Mouse (Mus musculus) CH12.LX (cell line): ENCODE data around the gene Tbc1d2b. TPM values are rescaled to one million over a fixed set of nuclear protein-coding genes. Genes with fewer than 3 reads are reported as not detected.

Source experiments
- DNase-seq: peaks from one replicate; pipeline ENCODE4 v3.0.0-alpha.2; 2013; ENCODE audit errors: extremely low read depth
- H3K27ac ChIP-seq: 2 replicates; pipeline ENCODE4 v1.5.1; 2012; ENCODE audit warnings: low read depth, mild to moderate bottlenecking, control low read depth, moderate library complexity; ENCODE audit not compliant: insufficient read depth
- H3K27me3 ChIP-seq: replicated peaks from 2 replicates; pipeline ENCODE3; 2012; ENCODE audit warnings: inconsistent platforms
- H3K36me3 ChIP-seq, 2 experiments: replicated peaks in 1 of 2; 2 replicates each; pipeline versions ENCODE3 to v1.6.1; 2012; ENCODE audit warnings: inconsistent platforms in 1 of 2, low read length in 1 of 2, mild to moderate bottlenecking in 1 of 2, mixed read lengths in 1 of 2, moderate library complexity in 1 of 2; ENCODE audit not compliant: control insufficient read depth in 1 of 2, insufficient read depth in 1 of 2
- H3K4me1 ChIP-seq, 2 experiments: 2 replicates each; pipeline ENCODE4 v1.6.1; 2012; ENCODE audit warnings: inconsistent platforms in 1 of 2, moderate library complexity in 1 of 2; ENCODE audit not compliant: insufficient read depth in 2 of 2, control insufficient read depth in 1 of 2
- H3K4me2 ChIP-seq: 2 replicates; pipeline ENCODE4 v1.6.1; 2012; ENCODE audit warnings: low read depth, mild to moderate bottlenecking, control low read depth; ENCODE audit not compliant: poor library complexity, insufficient read depth, severe bottlenecking
- H3K4me3 ChIP-seq, 3 experiments: fragments of 150-350 bp in 1 of 3; sonication (generic) in 1 of 3; replicated peaks in 1 of 3; 2 replicates each; pipeline versions ENCODE3 to v1.5.1; 2011 to 2012; ENCODE audit warnings: low read depth in 2 of 3, low read length in 2 of 3, mild to moderate bottlenecking in 2 of 3, moderate library complexity in 2 of 3, control low read depth in 1 of 3, improper control_type of control experiment in 1 of 3, inconsistent platforms in 1 of 3, mixed read lengths in 1 of 3; ENCODE audit not compliant: poor library complexity in 1 of 3
- H3K79me2 ChIP-seq: replicated peaks from 2 replicates; pipeline ENCODE4 v1.6.1; 2012; ENCODE audit warnings: mild to moderate bottlenecking, moderate library complexity; ENCODE audit not compliant: control insufficient read depth, poor library complexity, insufficient read depth, severe bottlenecking; ENCODE audit errors: extremely low read depth
- H3K9ac ChIP-seq: 2 replicates; pipeline ENCODE4 v1.6.1; 2012; ENCODE audit warnings: low read depth, mild to moderate bottlenecking, control low read depth, moderate library complexity; ENCODE audit not compliant: insufficient read depth
- H3K9me3 ChIP-seq: replicated peaks from 2 replicates; pipeline ENCODE3; 2012; ENCODE audit warnings: low read length, inconsistent platforms, mixed read lengths
- BHLHE40 ChIP-seq: IDR thresholded peaks from 2 replicates; pipeline ENCODE4 v1.6.1; 2011; ENCODE audit warnings: mild to moderate bottlenecking, low read depth, low read length, improper control_type of control experiment
- E2F4 ChIP-seq: IDR thresholded peaks from 2 replicates; pipeline ENCODE4 v1.6.1; 2011; ENCODE audit warnings: low read depth, low read length, improper control_type of control experiment; ENCODE audit not compliant: insufficient replicate concordance
- EP300 ChIP-seq: IDR thresholded peaks from 2 replicates; pipeline ENCODE4 v1.6.1; 2011; ENCODE audit warnings: low read length, improper control_type of control experiment
- ETS1 ChIP-seq: conservative IDR thresholded peaks from 2 replicates; pipeline ENCODE4 v1.6.1; 2012; ENCODE audit warnings: low read depth, mild to moderate bottlenecking, inconsistent platforms, low read length, improper control_type of control experiment, moderate library complexity
- GABPA ChIP-seq: IDR thresholded peaks from 2 replicates; pipeline ENCODE4 v1.6.1; 2012; ENCODE audit warnings: low read depth, low read length, improper control_type of control experiment, inconsistent platforms; ENCODE audit not compliant: insufficient replicate concordance
- HCFC1 ChIP-seq: IDR thresholded peaks from 2 replicates; pipeline ENCODE4 v1.6.1; 2012; ENCODE audit warnings: low read depth, mild to moderate bottlenecking, inconsistent platforms, low read length, improper control_type of control experiment
- IRF4 ChIP-seq: IDR thresholded peaks from 2 replicates; pipeline ENCODE4 v1.6.1; 2014; ENCODE audit warnings: low read depth, mild to moderate bottlenecking, inconsistent platforms, low read length, improper control_type of control experiment
- JUND ChIP-seq: conservative IDR thresholded peaks from 2 replicates; pipeline ENCODE4 v1.6.1; 2011; ENCODE audit warnings: low read depth, low read length, improper control_type of control experiment
- KAT2A ChIP-seq: IDR thresholded peaks from 2 replicates; pipeline ENCODE4 v1.6.1; 2012; ENCODE audit warnings: low read length, improper control_type of control experiment, inconsistent platforms; ENCODE audit not compliant: insufficient replicate concordance
- MAFK ChIP-seq: IDR thresholded peaks from 2 replicates; pipeline ENCODE4 v1.6.1; 2011; ENCODE audit warnings: low read length, improper control_type of control experiment; ENCODE audit not compliant: insufficient replicate concordance
- MAZ ChIP-seq: IDR thresholded peaks from 2 replicates; pipeline ENCODE4 v1.6.1; 2012; ENCODE audit warnings: low read depth, mild to moderate bottlenecking, inconsistent platforms, low read length, improper control_type of control experiment, moderate library complexity
- MXI1 ChIP-seq: IDR thresholded peaks from 2 replicates; pipeline ENCODE4 v1.6.1; 2011; ENCODE audit warnings: mild to moderate bottlenecking, low read depth, low read length, improper control_type of control experiment
- MYC ChIP-seq: IDR thresholded peaks from 2 replicates; pipeline ENCODE4 v1.6.1; 2011; ENCODE audit warnings: low read depth, mild to moderate bottlenecking, improper control_type of control experiment, low read length
- NELFE ChIP-seq: IDR thresholded peaks from 2 replicates; pipeline ENCODE4 v1.6.1; 2011; ENCODE audit warnings: low read depth, low read length, improper control_type of control experiment
- PAX5 ChIP-seq: IDR thresholded peaks from 2 replicates; pipeline ENCODE4 v1.6.1; 2012; ENCODE audit warnings: low read length, inconsistent platforms, mixed read lengths
- POLR2A ChIP-seq: IDR thresholded peaks from 2 replicates; pipeline ENCODE4 v1.6.1; 2011; ENCODE audit warnings: low read depth, mild to moderate bottlenecking, improper control_type of control experiment, low read length
- POLR2AphosphoS2 ChIP-seq: IDR thresholded peaks from 2 replicates; pipeline ENCODE4 v1.6.1; 2011; ENCODE audit warnings: low read depth, low read length, improper control_type of control experiment
- SIN3A ChIP-seq: IDR thresholded peaks from 2 replicates; pipeline ENCODE4 v1.6.1; 2012; ENCODE audit warnings: low read length, improper control_type of control experiment, inconsistent platforms
- SMC3 ChIP-seq: IDR thresholded peaks from 2 replicates; pipeline ENCODE4 v1.6.1; 2011; ENCODE audit warnings: low read depth, low read length, improper control_type of control experiment
- TBP ChIP-seq: conservative IDR thresholded peaks from 2 replicates; pipeline ENCODE4 v1.6.1; 2011; ENCODE audit warnings: low read depth, low read length, improper control_type of control experiment
- TCF12 ChIP-seq: IDR thresholded peaks from 2 replicates; pipeline ENCODE4 v1.6.1; 2014; ENCODE audit warnings: low read depth, mild to moderate bottlenecking, inconsistent platforms, low read length, improper control_type of control experiment
- USF1 ChIP-seq: IDR thresholded peaks from 2 replicates; pipeline ENCODE4 v1.6.1; 2014; ENCODE audit warnings: low read depth, mild to moderate bottlenecking, inconsistent platforms, low read length, improper control_type of control experiment
- ZC3H11A ChIP-seq: IDR thresholded peaks from 2 replicates; pipeline ENCODE4 v1.6.1; 2012; ENCODE audit warnings: low read depth, mild to moderate bottlenecking, inconsistent platforms, low read length, improper control_type of control experiment
- ZMIZ1 ChIP-seq: IDR thresholded peaks from 2 replicates; pipeline ENCODE4 v1.6.1; 2012; ENCODE audit warnings: low read depth, mild to moderate bottlenecking, inconsistent platforms, low read length, improper control_type of control experiment
- dilution Hi-C: fragments of 300-500 bp; cut with MboI; formaldehyde crosslinking; loops from 2 replicates; pipeline ENCODE4 v1.14.3; 2020; ENCODE audit warnings: low sequenced_read_pairs; ENCODE audit not compliant: extremely low pct_unique_long_range_greater_than_20kb, extremely low pct_ligation_motif_present
- in situ Hi-C: fragments of 300-500 bp; cut with MboI; formaldehyde crosslinking; loops from 3 replicates; pipeline ENCODE4 v1.14.3; 2019; ENCODE audit warnings: low sequenced_read_pairs, low pct_ligation_motif_present, low pct_unique_long_range_greater_than_20kb, mixed read lengths
- polyA plus RNA-seq: library from polyadenylated mRNA; unstranded; fragments of >175 nt; gene quantifications from 2 replicates; pipeline ENCODE4 v1.2.1, GENCODE M21; 2012; ENCODE audit warnings: low read depth; ENCODE audit not compliant: insufficient read length
- total RNA-seq, 2 experiments: library from RNA; depleted of rRNA; stranded (reverse); fragments of 300-350 nt in 1 of 2; fragments of >200 nt in 1 of 2; gene quantifications; 2 replicates each; pipeline ENCODE4 v1.2.3; 2012 to 2014

The Tbc1d2b gene
- total and polyA plus RNA-seq, 3 experiments: 0.60 to 1.3 (median 0.76) TPM

- Histone ChIP-seq H3K9me3 (no peaks in the 10 kb centered on the region), H3K36me3 (no peaks in the 10 kb centered on the region), H3K27ac (no peak overlapping the region), H3K4me3 (no peak overlapping the region), H3K27me3 (no peaks in the 10 kb centered on the region), H3K4me2 (no peak overlapping the region), H3K9ac (no peak overlapping the region), H3K4me1 (peaks cover 0 to 19% of the 10 kb centered on the region in 2 experiments; a peak in 2 of 4 replicates), H3K79me2 (no peaks in the 10 kb centered on the region)
- TF ChIP-seq NELFE (no peak), POLR2AphosphoS2 (no peak), USF1 (no peak), HCFC1 (no peak), KAT2A (no peak), SIN3A (no peak), ETS1 (no peak), TCF12 (no peak), ZC3H11A (no peak), EP300 (no peak), TBP (no peak)
- dilution Hi-C loops: no loop called here
- DNase-seq: no peak
- in situ Hi-C loops: no loop called here
Observed at GRCm38 (mm10) chr9:90276779-90277178, 6.2 kb upstream of the Tbc1d2b start.

- Histone ChIP-seq H3K9me3 (no peaks in the 10 kb centered on the region), H3K36me3 (no peaks in the 10 kb centered on the region), H3K4me3 (no peak overlapping the region), H3K9ac (no peak overlapping the region), H3K27me3 (no peaks in the 10 kb centered on the region), H3K4me1 (peaks cover 0 to 19% of the 10 kb centered on the region in 2 experiments; a peak in 2 of 4 replicates), H3K4me2 (no peak overlapping the region), H3K79me2 (no peaks in the 10 kb centered on the region), H3K27ac (no peak overlapping the region)
- TF ChIP-seq SIN3A (no peak), ZMIZ1 (no peak), POLR2A (no peak), HCFC1 (no peak), SMC3 (no peak), MXI1 (no peak), KAT2A (no peak), MAZ (no peak), EP300 (no peak), MAFK (no peak), JUND (no peak), IRF4 (no peak), GABPA (no peak), BHLHE40 (no peak), PAX5 (no peak), MYC (no peak), POLR2AphosphoS2 (no peak), NELFE (no peak), E2F4 (no peak)
- dilution Hi-C loops: no loop called here
- in situ Hi-C loops: no loop called here
- DNase-seq: no peak
Observed at GRCm38 (mm10) chr9:90275906-90276305, 5.3 kb upstream of the Tbc1d2b start.
